Mouse (Mus musculus): Measurements from ENCODE around the gene Fam72a.

The Fam72a gene

DNA sequence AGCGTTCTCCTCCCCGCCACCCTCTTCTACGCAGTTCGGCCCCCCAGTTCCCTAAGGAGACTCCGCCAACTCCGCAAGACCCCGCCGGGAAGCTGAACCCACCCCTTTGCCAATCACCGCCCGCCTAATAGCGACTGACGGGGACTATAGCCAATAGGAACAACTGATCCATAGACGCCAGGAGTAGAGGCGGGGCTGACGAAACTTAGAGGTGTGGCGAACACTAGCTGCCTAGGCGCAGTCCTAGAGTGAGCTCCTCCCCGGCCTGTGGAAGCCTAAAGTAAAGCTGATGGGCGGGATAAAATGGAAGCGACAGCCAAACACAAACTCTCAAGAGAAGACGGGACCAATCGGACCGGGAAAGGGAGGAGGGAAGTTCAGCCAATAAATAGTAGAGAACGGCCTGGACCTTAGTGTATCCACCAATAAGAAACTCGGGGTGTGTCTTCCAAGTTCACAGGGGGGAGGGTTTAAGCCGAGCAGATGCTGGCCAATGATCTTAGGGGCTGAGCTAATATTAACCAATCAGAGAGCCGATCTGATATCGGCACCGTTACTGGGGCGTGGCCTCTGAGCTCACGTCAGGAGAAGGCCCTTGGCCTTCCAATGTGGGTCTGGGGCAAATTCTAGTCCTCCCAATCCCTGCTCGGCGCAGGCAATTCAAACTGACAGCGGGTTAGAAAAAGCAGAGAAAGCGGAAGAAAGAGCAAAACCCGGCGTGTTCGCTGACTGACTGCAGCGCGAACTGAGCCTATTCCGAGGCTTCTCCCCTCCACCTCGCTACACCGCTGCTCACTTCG, at the start of gene Fam72a, which contains the start of gene Srgap2:
Gene Fam72a (plus strand): TSS at position 623 of the 800 bp plus-strand sequence.
Gene Srgap2 (minus strand): TSS at position 72 of the 800 bp plus-strand sequence.
- peak; percentile 100 for DNase-seq (ENCODE audit: low read depth, low spot score)

- DNase-seq (ENCODE audit: low read depth, low spot score), result peak; percentile 52
These were observed 48.9 kb upstream of the Fam72a start for GRCm38 (mm10) chr1:131478770-131479305.

DNA sequence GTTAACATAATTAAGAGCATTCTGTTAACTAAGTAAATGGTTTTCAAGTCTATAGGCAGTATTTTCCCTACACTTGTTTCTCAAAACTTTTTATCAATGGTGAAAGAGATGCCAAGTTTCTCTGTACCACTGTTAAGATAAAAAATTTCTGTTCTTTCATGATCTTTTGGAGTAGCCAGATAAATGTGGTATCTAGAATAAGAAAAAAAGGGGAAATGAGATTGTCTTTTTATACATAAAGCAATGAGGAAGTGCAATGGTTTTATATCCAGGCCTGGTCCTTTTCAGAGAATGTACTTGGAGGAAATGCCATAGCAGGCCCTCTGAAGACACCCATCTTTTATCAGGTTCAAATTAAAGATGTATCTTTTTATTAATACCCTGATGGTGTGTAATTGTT, 46.3 kb upstream of the Fam72a start:
- no peak for DNase-seq (ENCODE audit: low read depth, low spot score)

DNA sequence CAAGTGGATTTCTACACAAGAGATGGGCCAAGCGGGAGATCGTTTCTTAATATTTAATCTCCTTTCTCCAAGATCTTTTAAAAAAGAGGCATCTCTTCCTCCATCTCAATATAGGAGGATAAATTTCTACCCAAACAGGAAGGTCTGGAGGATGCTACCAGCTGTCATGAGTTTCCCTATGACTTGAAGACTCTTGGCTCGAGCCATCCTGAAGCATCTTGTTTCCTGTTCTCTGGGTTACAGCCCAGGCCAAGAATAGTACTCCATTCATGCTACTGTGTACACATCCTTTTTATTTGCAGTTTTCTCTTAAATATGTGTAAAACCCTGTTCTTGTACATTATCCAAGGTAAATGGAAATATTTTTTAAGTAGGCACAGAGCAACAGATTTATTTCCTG, 45.5 kb upstream of the Fam72a start:
- DNase-seq (ENCODE audit: low read depth, low spot score), result no peak

- no peak for DNase-seq (ENCODE audit: low read depth, low spot score)
These were observed 41.4 kb upstream of the Fam72a start for GRCm38 (mm10) chr1:131486094-131486850.

DNA sequence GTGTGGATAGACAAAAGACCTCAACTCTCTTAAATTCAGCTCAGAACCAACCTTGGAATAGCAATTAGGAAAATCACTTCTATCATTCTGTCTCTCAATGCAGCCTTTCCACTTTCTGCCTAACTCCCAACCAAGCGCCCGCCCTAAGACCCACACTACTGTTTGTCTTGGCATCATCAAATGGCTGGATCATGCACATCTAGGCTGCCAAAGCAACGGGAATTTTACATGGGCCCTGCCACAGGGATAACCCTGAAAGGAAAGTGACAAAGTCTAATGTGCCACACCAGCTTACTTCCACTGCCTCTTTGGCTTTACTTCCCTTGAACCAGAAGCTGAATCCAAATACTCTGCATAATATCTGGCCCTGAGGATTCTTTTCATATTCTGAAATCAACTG, 38.4 kb upstream of the Fam72a start:
- DNase-seq (ENCODE audit: low read depth, low spot score), result no peak

DNA sequence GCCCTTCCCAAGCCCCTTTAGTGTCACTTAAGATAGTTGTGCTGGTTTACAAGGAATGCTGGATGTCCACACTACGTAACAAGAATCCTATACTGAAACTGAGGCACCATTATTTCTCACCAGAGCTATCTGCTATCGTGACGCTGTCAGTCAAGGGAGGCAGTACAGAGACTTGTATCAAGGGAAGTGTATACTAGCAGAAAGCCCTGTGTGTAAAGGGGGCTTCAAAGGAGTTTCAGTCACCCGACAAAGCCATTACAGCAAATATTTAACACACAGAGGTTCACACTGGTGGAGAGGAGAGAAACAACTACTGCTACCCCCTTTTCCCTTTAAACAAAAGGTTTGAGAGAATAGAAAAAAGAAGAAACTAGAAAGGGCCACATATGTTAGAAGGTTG, 36.1 kb upstream of the Fam72a start:
- no peak for DNase-seq (ENCODE audit: low read depth, low spot score)

DNA sequence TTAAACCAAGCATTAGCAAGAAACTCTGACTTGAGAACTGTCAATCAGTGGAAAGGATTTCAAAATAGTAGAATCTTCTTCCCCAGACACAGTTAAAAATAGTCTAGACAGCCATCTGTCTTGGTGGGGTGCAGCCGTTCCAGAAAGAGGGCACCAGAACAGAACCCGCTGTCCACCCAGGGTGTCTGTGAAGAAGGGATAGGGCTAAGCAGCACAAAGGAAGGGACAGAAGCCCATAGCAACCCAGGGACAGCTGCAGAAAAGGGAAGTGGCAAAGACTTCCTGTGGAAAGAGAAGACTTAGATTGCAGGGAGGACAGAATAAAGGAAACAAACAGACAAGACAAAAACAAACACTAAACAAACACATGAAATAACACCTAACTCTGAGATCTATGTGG, 35.3 kb upstream of the Fam72a start:
- DNase-seq (ENCODE audit: low read depth, low spot score), result no peak

GRCm38 (mm10) chr1:131493966-131494898, 33.5 kb upstream of the Fam72a start:
- DNase-seq (ENCODE audit: low read depth, low spot score), result no peak

DNA sequence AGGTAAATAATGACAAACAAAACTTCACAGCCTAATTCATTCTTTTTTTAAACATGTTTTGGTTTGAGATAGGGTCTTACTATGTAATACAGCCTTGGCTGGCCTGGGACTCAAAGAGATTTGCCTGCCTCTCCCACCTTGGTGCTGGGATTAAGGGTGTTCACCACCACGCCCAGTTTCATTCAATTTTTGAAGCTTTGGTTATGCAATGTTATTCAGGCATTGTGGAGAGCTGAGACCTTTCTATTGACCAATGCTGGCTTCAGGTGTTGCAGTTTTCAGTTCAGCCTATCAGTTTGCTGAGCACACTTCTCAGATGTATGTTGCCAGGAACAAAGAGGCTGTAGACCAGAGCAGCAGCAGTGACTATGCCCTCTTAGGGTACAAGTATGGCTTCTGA, 29.5 kb upstream of the Fam72a start:
- DNase-seq (ENCODE audit: low read depth, low spot score), result peak; percentile 16

DNA sequence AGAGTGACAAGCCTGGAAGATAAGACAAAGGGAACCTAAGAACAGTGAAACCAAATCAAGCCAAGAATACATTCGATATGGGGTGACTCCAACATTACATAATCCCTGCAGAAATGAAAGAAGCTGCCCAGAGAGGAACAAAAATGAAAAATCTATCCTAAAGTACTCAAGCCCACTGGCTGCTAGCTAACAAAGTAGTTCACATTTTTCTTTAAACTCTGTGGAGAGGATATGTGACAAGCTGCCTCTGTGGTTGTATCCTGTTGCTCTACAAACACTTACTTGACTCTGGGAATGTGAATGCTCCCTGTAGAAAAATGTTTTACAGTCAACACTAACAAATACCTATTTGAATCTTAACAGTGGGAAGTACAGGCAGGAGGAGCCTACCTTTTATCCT, 26.0 kb upstream of the Fam72a start:
- no peak for DNase-seq (ENCODE audit: low read depth, low spot score)

DNA sequence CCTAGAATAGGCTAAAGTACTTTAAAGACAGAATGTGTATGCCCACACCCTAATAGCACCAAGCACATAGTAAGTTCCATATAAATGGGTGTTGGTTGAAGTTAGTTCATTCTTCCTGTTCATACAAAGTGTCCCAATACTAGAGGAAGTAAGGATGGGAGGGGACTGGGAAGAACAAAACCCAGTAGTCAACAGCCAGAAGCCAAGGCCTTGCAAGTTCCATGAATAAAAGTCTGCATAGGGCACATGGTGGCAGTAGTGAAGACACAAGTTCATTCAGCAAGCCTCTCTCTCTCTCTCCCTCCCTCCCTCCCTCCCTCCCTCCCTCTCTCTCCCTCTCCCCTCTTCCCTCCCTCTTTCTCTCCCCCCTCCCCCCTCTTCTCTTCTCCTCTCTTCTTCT, 16.6 kb upstream of the Fam72a start:
- peak; percentile 17 for DNase-seq (ENCODE audit: low read depth, low spot score)

DNA sequence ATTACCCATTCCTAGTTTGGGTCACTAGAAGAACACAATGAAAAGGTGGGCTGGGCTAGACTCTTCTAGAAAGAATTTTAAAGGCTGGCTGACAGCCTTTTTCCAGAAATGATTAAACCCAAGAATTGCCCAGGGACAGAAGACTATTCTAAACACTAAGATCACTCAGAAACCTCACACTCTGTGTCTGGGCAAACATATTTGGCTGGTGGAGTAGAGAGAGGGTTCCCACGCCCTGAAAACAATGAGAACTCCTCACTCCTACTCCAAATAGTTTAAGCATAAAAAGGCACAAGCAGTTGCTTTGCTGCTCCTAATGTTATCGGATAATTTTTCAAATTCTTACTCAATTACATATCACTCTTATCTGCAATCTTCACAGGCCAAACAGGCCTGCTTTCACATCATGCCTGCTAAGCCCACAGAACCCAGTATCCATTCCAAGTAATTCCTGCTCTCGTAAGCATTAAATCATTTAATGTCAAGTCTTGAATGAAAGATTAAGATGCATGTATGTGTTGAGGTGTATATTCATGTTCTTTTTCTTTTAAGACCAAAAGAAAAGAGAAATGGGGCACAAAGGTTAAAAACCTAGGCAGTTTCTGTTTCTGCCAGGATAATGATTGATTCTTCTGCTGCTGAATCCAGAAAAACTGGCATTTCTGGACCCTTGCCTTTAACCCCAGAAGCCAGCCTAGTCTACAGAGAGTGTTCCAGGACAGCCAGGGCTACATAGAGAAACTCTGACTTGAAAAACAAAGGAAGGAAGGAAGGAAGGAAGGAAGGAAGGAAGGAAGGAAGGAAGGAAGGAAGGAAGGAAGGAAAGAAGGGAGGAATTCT, 15.8 kb upstream of the Fam72a start:
- no peak for DNase-seq (ENCODE audit: low read depth, low spot score)

DNA sequence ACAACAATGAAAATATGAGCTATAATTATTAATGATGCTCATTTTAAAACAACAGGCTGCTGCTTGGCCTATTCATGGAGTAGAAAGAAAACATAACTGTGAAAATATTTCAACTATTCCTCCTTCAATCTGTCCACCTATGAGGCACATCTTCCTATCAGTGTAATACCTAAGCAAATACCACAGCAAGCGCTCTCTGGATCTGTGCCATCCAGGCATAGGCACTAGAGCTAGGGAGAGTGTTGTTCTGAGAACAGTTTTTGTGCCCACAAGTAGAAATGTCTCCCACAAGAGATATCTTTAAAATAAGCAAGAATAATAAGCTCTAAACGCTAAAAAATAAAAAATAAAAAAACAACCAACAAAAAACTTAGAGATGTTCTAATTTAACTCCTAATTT, 14.6 kb upstream of the Fam72a start:
- DNase-seq (ENCODE audit: low read depth, low spot score), result no peak

- DNase-seq (ENCODE audit: low read depth, low spot score), result peak; percentile 67
These were observed 13.5 kb upstream of the Fam72a start for GRCm38 (mm10) chr1:131514197-131514596.

DNA sequence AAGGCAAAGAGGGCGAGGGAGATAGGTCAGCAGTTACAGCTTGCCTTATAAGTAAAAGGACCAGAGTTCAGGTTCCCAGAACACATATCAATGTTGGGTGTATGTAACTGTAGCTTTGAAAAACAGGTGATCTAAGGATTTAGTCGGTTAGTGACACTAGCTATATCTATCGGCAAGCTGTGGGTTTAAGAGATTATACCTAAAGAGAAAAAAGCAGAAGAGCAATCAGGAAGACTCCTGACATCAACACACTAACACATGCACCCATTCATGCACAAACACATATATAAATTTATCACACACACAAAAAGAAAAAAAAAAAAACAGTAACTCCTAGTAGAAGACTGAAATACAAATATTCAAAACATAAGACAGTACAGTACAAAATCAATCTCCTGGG, 11.1 kb upstream of the Fam72a start:
- no peak for DNase-seq (ENCODE audit: low read depth, low spot score)

DNA sequence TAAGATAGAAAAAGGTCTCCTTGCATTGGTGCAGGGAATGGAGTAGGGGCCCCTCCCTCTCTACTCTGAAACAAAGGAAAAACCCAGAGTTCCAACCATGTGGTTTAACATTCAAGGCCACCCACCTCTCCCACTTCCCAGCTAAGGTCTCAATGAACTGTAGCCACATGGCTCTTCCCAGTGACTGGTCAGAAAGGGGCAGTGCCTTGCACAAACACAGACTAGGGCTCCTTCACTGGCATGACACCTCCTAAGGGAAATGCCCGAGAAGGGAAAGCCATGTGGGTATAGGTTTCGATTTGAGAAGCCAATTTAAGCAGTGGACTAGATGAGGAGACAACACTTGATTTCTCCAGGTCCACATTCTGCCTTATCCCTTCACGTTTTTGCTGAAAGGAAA, 3.9 kb upstream of the Fam72a start:
- peak; percentile 33 for DNase-seq (ENCODE audit: low read depth, low spot score)

DNA sequence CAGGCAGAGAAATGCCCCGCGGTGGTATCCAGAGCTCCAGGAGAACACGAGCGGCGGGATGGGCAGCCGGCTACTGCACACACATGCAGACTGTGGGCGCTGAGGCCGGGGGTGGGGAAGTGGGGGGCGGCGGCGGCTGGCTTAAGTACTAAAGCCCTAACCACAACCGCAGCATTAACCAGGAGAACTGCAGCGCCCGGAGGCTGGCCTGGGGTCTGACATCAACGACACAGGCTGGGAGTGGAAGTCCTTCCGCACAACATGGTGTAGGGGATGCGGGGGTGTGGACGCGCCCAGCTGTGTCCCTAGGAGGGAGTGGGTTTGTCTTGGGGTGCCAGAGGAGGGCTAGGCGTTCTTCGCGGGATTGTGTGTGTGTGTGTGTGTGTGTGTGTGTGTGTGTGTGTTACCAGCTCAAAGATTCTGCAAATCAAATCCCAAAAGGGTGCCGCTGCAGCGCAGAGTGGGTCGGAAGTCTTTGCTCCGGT, 2.6 kb upstream of the Fam72a start:
- DNase-seq (ENCODE audit: low read depth, low spot score), result peak; percentile 39

DNA sequence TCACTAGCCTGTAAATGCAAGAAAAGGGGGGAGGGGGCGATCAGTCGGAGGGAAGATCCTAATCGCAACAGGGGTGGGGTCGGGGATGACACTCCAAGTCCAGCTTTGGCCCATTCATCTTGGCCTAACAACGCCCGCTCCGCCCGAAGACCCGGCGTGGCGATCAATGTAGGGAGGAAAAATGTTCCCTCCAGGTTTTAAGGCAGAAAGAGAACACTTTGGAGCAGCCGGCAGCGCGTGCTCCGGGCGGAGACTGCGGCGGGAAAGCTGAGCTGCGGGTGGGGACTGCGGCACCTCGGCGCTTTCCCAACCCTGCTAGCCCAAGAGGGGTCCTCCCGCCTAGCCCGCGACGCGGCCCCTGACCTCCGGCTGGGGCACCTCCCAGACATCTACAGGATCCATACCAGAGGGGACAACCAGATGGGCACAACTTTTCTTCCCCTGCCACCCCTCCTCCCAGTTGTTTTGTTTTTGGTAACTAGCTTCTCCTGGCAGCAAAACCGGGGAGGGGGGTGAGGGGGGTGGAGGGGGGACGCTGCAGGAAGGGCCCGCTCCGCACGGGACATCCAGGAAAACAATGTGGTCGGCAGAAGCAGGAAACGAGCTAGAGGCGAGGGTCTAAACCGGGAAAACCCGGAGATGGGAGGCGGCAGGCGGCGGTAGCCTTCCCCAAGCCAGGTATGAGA, 2.0 kb upstream of the Fam72a start:
- peak; percentile 69 for DNase-seq (ENCODE audit: low read depth, low spot score)
